Mouse (Mus musculus) myocyte (in vitro differentiated cells): ENCODE measurements around the gene Gm37240. TPM values are rescaled to one million over a fixed set of nuclear protein-coding genes. Genes with fewer than 3 reads are reported as not detected.

Source experiments
- H3K27me3 ChIP-seq: one replicate; pipeline ENCODE4 v1.6.1; 2011; ENCODE audit not compliant: control insufficient read depth, insufficient read depth, insufficient read length
- H3K36me3 ChIP-seq: one replicate; pipeline ENCODE4 v1.6.1; 2011; ENCODE audit not compliant: control insufficient read depth, insufficient read depth
- H3K4me2 ChIP-seq: one replicate; pipeline ENCODE4 v1.6.1; 2011; ENCODE audit warnings: low read depth, control low read depth
- H3K4me3 ChIP-seq: one replicate; pipeline ENCODE4 v1.5.1; 2011; ENCODE audit warnings: mild to moderate bottlenecking, control low read depth, moderate library complexity
- H3K79me2 ChIP-seq: one replicate; pipeline ENCODE4 v1.6.1; 2011; ENCODE audit not compliant: control insufficient read depth, insufficient read depth
- H3ac ChIP-seq: one replicate; pipeline ENCODE4 v1.6.1; 2011; ENCODE audit not compliant: control insufficient read depth, insufficient read length
- CEBPB ChIP-seq: IDR thresholded peaks from 2 replicates; pipeline ENCODE4 v1.6.1; 2011; ENCODE audit warnings: mild to moderate bottlenecking, moderate library complexity; ENCODE audit not compliant: poor library complexity, insufficient read depth, severe bottlenecking
- E2F4 ChIP-seq: IDR thresholded peaks from one replicate; pipeline ENCODE4 v1.6.1; 2011; ENCODE audit warnings: mild to moderate bottlenecking, control low read depth, moderate library complexity; ENCODE audit not compliant: insufficient read depth
- MAX ChIP-seq: IDR thresholded peaks from one replicate; pipeline ENCODE4 v1.6.1; 2011; ENCODE audit warnings: low read depth, mild to moderate bottlenecking, control low read depth
- MYOD1 ChIP-seq, 3 experiments: IDR thresholded peaks; one replicate each; pipeline ENCODE4 v1.6.1; 2011; ENCODE audit warnings: control low read depth in 2 of 3, low read depth in 2 of 3, mild to moderate bottlenecking in 2 of 3, moderate library complexity in 1 of 3; ENCODE audit not compliant: insufficient read length in 2 of 3, control insufficient read depth in 1 of 3
- MYOG ChIP-seq, 3 experiments: IDR thresholded peaks; one replicate each; pipeline ENCODE4 v1.6.1; 2011; ENCODE audit warnings: control low read depth in 2 of 3, low read depth in 2 of 3, mild to moderate bottlenecking in 2 of 3; ENCODE audit not compliant: insufficient read length in 2 of 3, control insufficient read depth in 1 of 3, insufficient read depth in 1 of 3
- POLR2A ChIP-seq: IDR thresholded peaks from one replicate; pipeline ENCODE4 v1.6.1; 2011; ENCODE audit warnings: low read depth, mild to moderate bottlenecking, control low read depth, moderate library complexity; ENCODE audit not compliant: insufficient read length
- POLR2AphosphoS2 ChIP-seq: IDR thresholded peaks from one replicate; pipeline ENCODE4 v1.6.1; 2011; ENCODE audit warnings: low read depth, control low read depth; ENCODE audit not compliant: insufficient read length
- REST ChIP-seq: IDR thresholded peaks from one replicate; pipeline ENCODE4 v1.6.1; 2011; ENCODE audit warnings: mild to moderate bottlenecking, control low read depth, moderate library complexity; ENCODE audit not compliant: insufficient read depth, insufficient read length
- SRF ChIP-seq: IDR thresholded peaks from one replicate; pipeline ENCODE4 v1.6.1; 2011; ENCODE audit warnings: low read depth; ENCODE audit not compliant: control insufficient read depth, insufficient read length
- TCF12 ChIP-seq: IDR thresholded peaks from one replicate; pipeline ENCODE4 v1.6.1; 2011; ENCODE audit warnings: mild to moderate bottlenecking, control low read depth; ENCODE audit not compliant: poor library complexity, insufficient read depth, severe bottlenecking
- TCF3 ChIP-seq: IDR thresholded peaks from one replicate; pipeline ENCODE4 v1.6.1; 2011; ENCODE audit warnings: low read depth, control low read depth; ENCODE audit not compliant: insufficient read length
- USF1 ChIP-seq: IDR thresholded peaks from one replicate; pipeline ENCODE4 v1.6.1; 2011; ENCODE audit warnings: low read depth, mild to moderate bottlenecking, control low read depth, moderate library complexity
- polyA plus RNA-seq: library from polyadenylated mRNA; unstranded; fragments of >200 nt; fragmentation: generic; extraction: Trizol; gene quantifications from one replicate; pipeline ENCODE4 v1.2.1, GENCODE M21; 2012; ENCODE audit warnings: missing spikeins

Gm37240 gene
- polyA plus RNA-seq, 1 experiment, result 8.7 TPM

DNA sequence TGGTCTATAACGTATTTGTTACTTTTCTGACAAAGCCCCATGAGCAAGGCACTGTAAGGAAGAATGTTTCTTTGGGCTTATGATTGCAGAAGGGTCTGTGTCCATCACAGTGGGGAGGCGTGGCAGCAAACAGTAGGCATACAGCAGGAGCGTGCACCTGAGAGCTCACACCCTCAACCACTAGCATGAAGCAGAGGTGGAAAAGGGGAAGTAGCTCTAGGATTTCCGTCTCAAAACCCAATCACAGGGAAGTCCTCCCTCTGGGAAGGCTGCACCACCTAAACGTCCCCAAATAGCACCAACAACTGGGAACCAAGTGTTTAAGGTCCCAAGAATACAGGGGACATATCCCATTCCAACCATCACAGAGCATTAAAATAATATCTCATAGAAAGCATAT lies 26.3 kb downstream of the Gm37240 start:
- no peak overlapping the region for H3K4me3 ChIP-seq
- H3K36me3 ChIP-seq, result no peaks in the 10 kb centered on the region
- no peaks in the 10 kb centered on the region for H3K27me3 ChIP-seq
- no peak overlapping the region for H3K4me2 ChIP-seq
- H3ac ChIP-seq, result no peak overlapping the region
- TF ChIP-seq TCF3, result no peak
- H3K79me2 ChIP-seq, result peaks cover 20% of the 10 kb centered on the region

DNA sequence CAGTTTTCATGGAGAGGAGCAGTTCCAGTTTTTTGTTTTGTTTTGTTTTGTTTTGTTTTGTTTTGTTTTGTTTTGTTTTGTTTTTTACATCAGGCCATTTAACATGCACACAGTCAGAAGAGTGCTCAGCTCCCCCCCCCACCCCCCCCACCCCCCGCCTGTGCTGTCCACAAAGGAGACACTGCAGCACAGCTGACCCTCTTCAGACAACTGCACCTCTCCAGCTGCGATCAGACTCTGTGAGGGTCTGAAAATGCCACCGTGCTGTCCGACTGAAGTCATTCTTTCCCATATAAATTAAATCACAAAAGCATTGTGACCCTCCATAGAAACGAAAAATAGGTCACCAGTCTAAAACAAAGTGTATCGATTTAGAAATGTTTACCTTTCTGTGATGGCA lies 28.0 kb downstream of the Gm37240 start:
- Histone ChIP-seq H3K27me3 (no peaks in the 10 kb centered on the region), H3K79me2 (peaks cover 20% of the 10 kb centered on the region), H3K4me2 (peak overlapping the region; percentile 70), H3ac (no peak overlapping the region), H3K4me3 (no peak overlapping the region), H3K36me3 (no peaks in the 10 kb centered on the region)
- TF ChIP-seq SRF (no peak), POLR2A (no peak), MYOD1 (IDR thresholded peaks at IDR 0.05; ENCODE audit: control insufficient read depth in 1 of 3, insufficient read length in 2 of 3, low read depth in 2 of 3) (peak; percentile 52 to 74 (median 69)), TCF12 (peak; percentile 7), CEBPB (no peak), REST (no peak), E2F4 (no peak), TCF3 (peak; percentile 44), MAX (no peak), USF1 (no peak), POLR2AphosphoS2 (no peak), MYOG (IDR thresholded peaks at IDR 0.05; ENCODE audit: control insufficient read depth in 1 of 3, insufficient read depth in 1 of 3, insufficient read length in 2 of 3, low read depth in 2 of 3) (peak in 2 of 3 experiments; percentile 13 to 80)

DNA sequence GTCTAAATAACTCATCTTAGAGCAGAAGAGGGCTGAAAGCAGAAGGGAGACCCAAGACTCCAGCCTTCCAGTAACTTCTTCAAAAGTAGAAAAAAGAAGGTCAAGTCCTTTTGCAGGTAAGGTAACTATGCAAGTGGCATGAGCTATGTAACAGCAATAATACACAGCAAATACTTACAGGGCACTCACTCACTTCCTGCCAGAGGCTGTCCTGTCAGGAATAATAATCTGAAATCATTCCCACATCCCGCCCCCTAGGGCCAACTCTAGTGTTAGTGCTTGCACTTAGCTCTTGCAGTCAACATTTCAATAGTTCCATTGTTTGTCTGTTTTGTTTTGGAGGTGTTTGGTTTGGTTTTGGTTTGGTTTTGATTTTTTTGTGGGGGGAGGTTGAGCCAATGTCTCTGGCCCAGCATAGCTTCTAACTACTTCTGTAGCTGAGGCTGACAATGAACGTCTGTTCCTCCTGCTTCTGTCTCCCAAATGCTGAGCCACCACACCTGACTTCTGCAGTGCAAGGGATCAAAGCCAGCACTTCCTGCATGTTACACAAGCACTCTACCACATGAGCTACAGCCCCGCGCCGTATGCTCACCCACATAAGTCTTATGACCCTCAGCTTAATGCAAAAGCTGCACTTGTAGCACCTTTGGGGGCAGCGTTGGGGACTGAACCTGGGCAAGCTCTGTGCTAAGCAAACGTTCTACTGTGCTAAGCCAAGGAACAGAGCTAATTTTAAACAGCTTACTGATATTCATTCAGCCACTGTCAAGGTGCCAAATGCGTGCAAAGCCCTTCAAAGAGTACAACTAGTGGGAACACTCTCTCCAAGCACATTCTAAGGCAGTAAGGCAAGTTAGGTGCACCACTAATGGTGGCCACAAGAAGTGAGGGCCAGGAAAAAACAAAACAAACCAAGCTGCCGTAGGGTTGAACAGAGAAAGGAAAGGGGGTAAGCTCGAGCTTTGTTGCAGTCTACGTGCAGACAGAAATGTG lies 28.9 kb downstream of the Gm37240 start:
- H3K4me3 ChIP-seq, result no peak overlapping the region

DNA sequence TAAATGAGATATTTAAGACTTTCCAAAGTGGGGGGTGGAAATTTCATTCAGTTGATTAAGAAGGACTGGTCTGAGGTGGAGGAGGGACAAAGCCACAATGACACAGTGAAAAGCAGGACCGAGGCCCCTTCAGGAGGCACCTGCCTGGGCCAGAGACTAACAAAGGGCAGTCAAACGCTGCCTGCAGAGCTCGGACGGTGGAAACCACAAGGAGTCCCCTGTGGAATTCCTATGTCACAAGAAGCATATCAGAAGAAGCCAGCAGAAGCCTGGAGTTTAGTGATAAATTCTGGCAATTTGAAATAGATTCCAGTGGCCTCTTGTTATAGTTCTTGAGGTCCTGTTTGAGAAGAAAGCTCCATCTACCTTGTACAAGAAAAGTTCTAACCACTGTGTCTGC lies 30.2 kb downstream of the Gm37240 start:
- no peaks in the 10 kb centered on the region for H3K27me3 ChIP-seq
- H3K4me3 ChIP-seq, result no peak overlapping the region
- peaks cover 14% of the 10 kb centered on the region for H3K79me2 ChIP-seq
- H3K4me2 ChIP-seq, result peak overlapping the region; percentile 70
- TF ChIP-seq MYOD1 (IDR thresholded peaks at IDR 0.05; ENCODE audit: control insufficient read depth in 1 of 3, insufficient read length in 2 of 3, low read depth in 2 of 3) (peak in 1 of 3 experiments; percentile 6), MAX (no peak), MYOG (IDR thresholded peaks at IDR 0.05; ENCODE audit: control insufficient read depth in 1 of 3, insufficient read depth in 1 of 3, insufficient read length in 2 of 3, low read depth in 2 of 3) (peak in 1 of 3 experiments; percentile 9)
- H3K36me3 ChIP-seq, result no peaks in the 10 kb centered on the region
- no peak overlapping the region for H3ac ChIP-seq

More for the DNA sequence above, 28.9 kb downstream of the Gm37240 start:
- Histone ChIP-seq H3K79me2 (peaks cover 20% of the 10 kb centered on the region), H3ac (no peak overlapping the region), H3K36me3 (no peaks in the 10 kb centered on the region), H3K27me3 (no peaks in the 10 kb centered on the region), H3K4me2 (peak overlapping the region; percentile 70)
- TF ChIP-seq MAX (no peak), USF1 (no peak), TCF3 (no peak), POLR2AphosphoS2 (no peak), SRF (no peak), POLR2A (no peak), E2F4 (no peak), MYOG (IDR thresholded peaks at IDR 0.05; ENCODE audit: control insufficient read depth in 1 of 3, insufficient read depth in 1 of 3, insufficient read length in 2 of 3, low read depth in 2 of 3) (no peak), TCF12 (no peak), CEBPB (no peak), REST (no peak), MYOD1 (IDR thresholded peaks at IDR 0.05; ENCODE audit: control insufficient read depth in 1 of 3, insufficient read length in 2 of 3, low read depth in 2 of 3) (no peak)

DNA sequence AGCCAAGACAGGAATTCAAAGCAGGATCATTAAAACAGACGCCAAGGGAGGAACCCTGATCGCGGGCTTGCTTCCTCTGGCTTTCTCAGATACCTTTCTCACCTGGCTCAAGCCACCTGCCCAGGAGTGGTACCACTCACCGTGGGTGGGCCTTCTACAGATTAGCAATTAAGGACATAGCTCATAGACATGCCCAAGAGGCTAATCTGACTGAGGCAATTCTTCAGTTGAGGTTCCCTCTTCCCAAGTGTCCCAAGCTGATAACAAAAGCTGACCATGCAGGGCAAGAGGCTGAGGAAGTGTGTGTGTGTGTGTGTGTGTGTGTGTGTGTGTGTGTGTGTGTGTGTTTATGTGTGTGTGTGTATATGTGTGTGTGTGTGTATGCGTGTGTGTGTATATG lies 31.4 kb downstream of the Gm37240 start:
- no peak overlapping the region for H3K4me2 ChIP-seq
- H3K79me2 ChIP-seq, result peaks cover 14% of the 10 kb centered on the region
- H3K36me3 ChIP-seq, result no peaks in the 10 kb centered on the region
- H3ac ChIP-seq, result no peak overlapping the region
- H3K4me3 ChIP-seq, result no peak overlapping the region
- no peaks in the 10 kb centered on the region for H3K27me3 ChIP-seq
- TF ChIP-seq REST (no peak), POLR2A (no peak), SRF (no peak), TCF12 (no peak), MYOG (IDR thresholded peaks at IDR 0.05; ENCODE audit: control insufficient read depth in 1 of 3, insufficient read depth in 1 of 3, insufficient read length in 2 of 3, low read depth in 2 of 3) (no peak), POLR2AphosphoS2 (no peak), CEBPB (no peak), TCF3 (no peak), MYOD1 (IDR thresholded peaks at IDR 0.05; ENCODE audit: control insufficient read depth in 1 of 3, insufficient read length in 2 of 3, low read depth in 2 of 3) (no peak), USF1 (no peak), MAX (no peak), E2F4 (no peak)
